In the genomic region with DNA sequence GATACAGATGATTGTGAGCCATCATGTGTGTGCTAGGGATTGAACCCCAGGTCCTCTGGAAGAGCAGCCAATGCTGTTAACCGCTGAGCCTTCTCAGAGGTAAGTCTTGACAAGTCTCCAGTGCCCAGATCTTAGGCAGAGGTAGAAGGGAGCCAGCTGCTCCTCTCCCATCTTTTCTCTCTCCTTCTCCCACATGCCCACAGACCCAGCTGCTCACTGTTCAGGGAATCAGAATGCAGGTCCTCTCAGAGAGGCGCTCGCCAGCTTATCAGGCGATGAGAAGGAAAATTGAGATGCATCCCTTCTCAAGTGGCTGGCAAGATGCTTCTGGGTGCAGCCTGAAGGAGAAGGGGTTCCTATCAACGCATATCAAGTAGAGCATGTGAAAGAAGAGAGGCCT, we compare ENCODE assay signal across 8 mouse cellular contexts.
"Had no signal": no experiment of that assay in that cellular context is flagged by ENCODE, and none has a peak within 500 bp of the region (broad histone marks: within the 10 kb centered on the region; RNA-seq: fewer than 3 reads in every experiment).

No protein-coding gene starts in this region.

- DNase-seq: kidney, adult 2 months; kidney, postnatal 14 days; liver; liver, embryonic 13.5 days; liver, postnatal 0 days; lung, postnatal 14 days; spleen, adult 18-20 months; thymus, postnatal 4 days had no signal
